8 mouse cellular contexts compared by ENCODE assay signal in genomic region chr6:118138731-118139709, GRCm38 (mm10). TPM values are rescaled to one million over a fixed set of nuclear protein-coding genes. Genes with fewer than 3 reads are reported as not detected.
DNase-seq lines count a peak whose midpoint lies in the region; ATAC-seq and TF ChIP-seq lines count a peak whose summit lies in the region.

TSS of gene Csgalnact2 (minus strand) at chr6:118139140.

- H3K27ac ChIP-seq in bone marrow macrophage, adult 2 months (ENCODE audit: insufficient read depth, low read depth, low read length): no peak within 1 kb of the TSS
- peak within 1 kb of the TSS; percentile 35 for H3K27ac ChIP-seq in embryonic fibroblast, embryonic 13.5 days (ENCODE audit: insufficient read depth, low read length)
- 0 out of 2 replicates have a peak within 1 kb of the TSS, but pooled peaks have one; percentile 57 for H3K27ac ChIP-seq in heart, embryonic 11.5 days (ENCODE audit: low read depth, low read length)
- H3K27ac ChIP-seq in kidney, embryonic 16.5 days (ENCODE audit: low read length): peak within 1 kb of the TSS; percentile 43; the same call in 1 of the 2 replicates
- H3K27ac ChIP-seq in liver, adult 2 months (replicated peaks; ENCODE audit: insufficient read depth, low read depth, low read length): peak within 1 kb of the TSS; percentile 42

- H3K4me1 ChIP-seq in bone marrow macrophage, adult 2 months (ENCODE audit: control insufficient read depth, insufficient read depth, low read length): peaks cover 50% of the 10 kb centered on the region
- H3K4me1 ChIP-seq in embryonic fibroblast, embryonic 13.5 days (ENCODE audit: control insufficient read depth, insufficient read depth, low read length): no peaks in the 10 kb centered on the region
- H3K4me1 ChIP-seq in heart, embryonic 11.5 days (ENCODE audit: control insufficient read depth, insufficient read depth, low read length): no peaks in the 10 kb centered on the region
- peaks cover 4% of the 10 kb centered on the region; the same call in 1 of the 2 replicates for H3K4me1 ChIP-seq in kidney, embryonic 16.5 days (ENCODE audit: insufficient read depth, low read length)
- peaks cover 1% of the 10 kb centered on the region; the same call in 1 of the 2 replicates for H3K4me1 ChIP-seq in liver, adult 2 months (ENCODE audit: control insufficient read depth, insufficient read depth, low read length)

- no peaks in the 10 kb centered on the region for H3K9me3 ChIP-seq in heart, embryonic 11.5 days (replicated peaks; ENCODE audit: control insufficient read depth, low read length)
- no peaks in the 10 kb centered on the region for H3K9me3 ChIP-seq in kidney, embryonic 16.5 days (ENCODE audit: low read length)

- peak within 1 kb of the TSS; percentile 72 for H3K4me3 ChIP-seq in bone marrow macrophage, adult 2 months (ENCODE audit: insufficient read depth, low read length)
- H3K4me3 ChIP-seq in embryonic fibroblast, embryonic 13.5 days (ENCODE audit: insufficient read depth, low read length): peak within 1 kb of the TSS; percentile 70
- H3K4me3 ChIP-seq in heart, embryonic 11.5 days (ENCODE audit: low read depth, low read length): peak within 1 kb of the TSS; percentile 69
- peak within 1 kb of the TSS; percentile 74 for H3K4me3 ChIP-seq in kidney, embryonic 16.5 days (ENCODE audit: low read length)
- peak within 1 kb of the TSS; percentile 83 for H3K4me3 ChIP-seq in liver, adult 2 months (ENCODE audit: insufficient read depth, low read depth, low read length)
- peak within 1 kb of the TSS; percentile 42 for H3K4me3 ChIP-seq in myocyte

- no peaks in the 10 kb centered on the region for H3K27me3 ChIP-seq in heart, embryonic 11.5 days (ENCODE audit: control insufficient read depth, insufficient read depth, low read length)
- H3K27me3 ChIP-seq in kidney, embryonic 16.5 days (ENCODE audit: insufficient read depth, low read length): no peaks in the 10 kb centered on the region
- no peaks in the 10 kb centered on the region for H3K27me3 ChIP-seq in liver, adult 2 months (ENCODE audit: control insufficient read depth, insufficient read depth, low read length)
- no peaks in the 10 kb centered on the region for H3K27me3 ChIP-seq in myocyte (ENCODE audit: control insufficient read depth, insufficient read depth, insufficient read length)
- H3K27me3 ChIP-seq in splenic B cell, adult 2 months (ENCODE audit: control insufficient read depth, insufficient read depth, low read length, poor library complexity, severe bottlenecking): no peaks in the 10 kb centered on the region

- TF ChIP-seq CTCF in bone marrow macrophage, adult 2 months (IDR thresholded peaks at IDR 0.05; ENCODE audit: low read depth, low read length): no peak
- no peak for TF ChIP-seq CTCF in embryonic fibroblast, embryonic 13.5 days (IDR thresholded peaks at IDR 0.05; ENCODE audit: borderline replicate concordance, insufficient read depth, low read length)
- TF ChIP-seq CTCF in liver, adult 2 months (IDR thresholded peaks at IDR 0.05; ENCODE audit: low read depth, low read length): 0 out of 2 replicates have a peak, but pooled peaks have one; percentile 10

- H3K36me3 ChIP-seq in heart, embryonic 11.5 days (ENCODE audit: control insufficient read depth, insufficient read depth, low read length): no peaks in the 10 kb centered on the region
- H3K36me3 ChIP-seq in kidney, embryonic 16.5 days (ENCODE audit: insufficient read depth, low read length): no peaks in the 10 kb centered on the region
- H3K36me3 ChIP-seq in liver, adult 2 months (ENCODE audit: control insufficient read depth, insufficient read depth, low read length): no peaks in the 10 kb centered on the region
- no peaks in the 10 kb centered on the region for H3K36me3 ChIP-seq in myocyte (ENCODE audit: control insufficient read depth, insufficient read depth)
- no peaks in the 10 kb centered on the region for H3K36me3 ChIP-seq in splenic B cell, adult 2 months (ENCODE audit: control insufficient read depth, insufficient read depth, low read length, poor library complexity, severe bottlenecking)

- peaks cover 3% of the 10 kb centered on the region; the same call in 1 of the 2 replicates for H3K79me2 ChIP-seq in liver, adult 2 months (ENCODE audit: control insufficient read depth, insufficient read depth, low read length)
- H3K79me2 ChIP-seq in myocyte (ENCODE audit: control insufficient read depth, insufficient read depth): peaks cover 37% of the 10 kb centered on the region

- H3K4me2 ChIP-seq in heart, embryonic 11.5 days: peak within 1 kb of the TSS; percentile 65
- peak within 1 kb of the TSS; percentile 77 for H3K4me2 ChIP-seq in kidney, embryonic 16.5 days (replicated peaks; ENCODE audit: low read depth, low read length)
- H3K4me2 ChIP-seq in myocyte (ENCODE audit: low read depth): peak within 1 kb of the TSS; percentile 92

- 6% methylated on average over 57 of the region's 66 CpGs for WGBS in heart, embryonic 11.5 days (ENCODE audit: insufficient replicate concordance)
- 5% methylated on average over 63 of the region's 66 CpGs for WGBS in kidney, embryonic 16.5 days
- WGBS in liver, adult 2 months: 8% methylated on average over 58 of the region's 66 CpGs

- peak; percentile 100 for ATAC-seq in heart, embryonic 11.5 days (replicated peaks; ENCODE audit: insufficient number of reproducible peaks, low FRiP score, low TSS enrichment)
- peak; percentile 99 for ATAC-seq in kidney, embryonic 16.5 days (ENCODE audit: low FRiP score, low TSS enrichment)

- peak within 1 kb of the TSS; percentile 74 for H3ac ChIP-seq in myocyte (ENCODE audit: control insufficient read depth, insufficient read length)

- DNase-seq in A20 (ENCODE audit: low read depth, low spot score): peak; percentile 93
- DNase-seq in liver, adult 2 months (ENCODE audit: extremely low read depth, low read depth, low spot score): peak; percentile 76
- peak; percentile 91 for DNase-seq in splenic B cell, adult 2 months (ENCODE audit: low read depth, low spot score)

- peak within 1 kb of the TSS; percentile 86 for H3K9ac ChIP-seq in heart, embryonic 11.5 days (ENCODE audit: low read depth, low read length)
- peak within 1 kb of the TSS; percentile 82 for H3K9ac ChIP-seq in kidney, embryonic 16.5 days (replicated peaks; ENCODE audit: low read length)
- peak within 1 kb of the TSS; percentile 91 for H3K9ac ChIP-seq in liver, adult 2 months (ENCODE audit: low read depth, low read length)

- TF ChIP-seq POLR2A in bone marrow macrophage, adult 2 months (IDR thresholded peaks at IDR 0.05; ENCODE audit: borderline replicate concordance, low read depth, low read length): no peak
- TF ChIP-seq POLR2A in embryonic fibroblast, embryonic 13.5 days (IDR thresholded peaks at IDR 0.05; ENCODE audit: low read depth, low read length): peak; percentile 70
- TF ChIP-seq POLR2A in liver, adult 2 months (IDR thresholded peaks at IDR 0.05; ENCODE audit: extremely low read depth, insufficient read depth, low read length): peak; percentile 58
- TF ChIP-seq POLR2A in myocyte (IDR thresholded peaks at IDR 0.05; ENCODE audit: insufficient read length, low read depth): peak; percentile 78

TF ChIP-seq in myocyte, 11 proteins besides CTCF, POLR2A, EP300 and RAD21:
- TF ChIP-seq MYOG (IDR thresholded peaks at IDR 0.05; ENCODE audit: control insufficient read depth in 1 of 3, insufficient read depth in 1 of 3, insufficient read length in 2 of 3, low read depth in 2 of 3) (no peak), MYOD1 (IDR thresholded peaks at IDR 0.05; ENCODE audit: control insufficient read depth in 1 of 3, insufficient read length in 2 of 3, low read depth in 2 of 3) (peak in 1 of 3 experiments; percentile 51), CEBPB (IDR thresholded peaks at IDR 0.05; ENCODE audit: insufficient read depth, poor library complexity, severe bottlenecking) (no peak), TCF12 (IDR thresholded peaks at IDR 0.05; ENCODE audit: insufficient read depth, poor library complexity, severe bottlenecking) (no peak), SRF (IDR thresholded peaks at IDR 0.05; ENCODE audit: control insufficient read depth, insufficient read length, low read depth) (no peak), REST (IDR thresholded peaks at IDR 0.05; ENCODE audit: insufficient read depth, insufficient read length) (no peak), POLR2AphosphoS2 (IDR thresholded peaks at IDR 0.05; ENCODE audit: insufficient read length, low read depth) (peak; percentile 70), MAX (IDR thresholded peaks at IDR 0.05; ENCODE audit: low read depth) (no peak), USF1 (IDR thresholded peaks at IDR 0.05; ENCODE audit: low read depth) (no peak), TCF3 (IDR thresholded peaks at IDR 0.05; ENCODE audit: insufficient read length, low read depth) (no peak), E2F4 (IDR thresholded peaks at IDR 0.05; ENCODE audit: insufficient read depth) (peak; percentile 24)

RNA-seq across cellular contexts. Expression of gene Csgalnact2, which starts in this region (rescaled TPM):
- 47.0 and 49.9 TPM in 2 replicates for polyA plus RNA-seq in bone marrow macrophage, adult 2 months (2012; ENCODE audit: insufficient read depth, insufficient read length, missing spikeins)
- 25.1 and 32.6 TPM in 2 replicates for polyA plus RNA-seq in embryonic fibroblast, embryonic 13.5 days (2011; ENCODE audit: insufficient read length, low read depth, missing spikeins)
- 10.2 and 12.8 TPM in 2 replicates for polyA plus RNA-seq in heart, embryonic 11.5 days (2014; fragmentation: Nextera tagmentation; extraction: Ambion mirVana)
- polyA plus RNA-seq in kidney, embryonic 16.5 days (2015; fragmentation: Nextera tagmentation; extraction: Ambion mirVana): 16.4 and 16.5 TPM in 2 replicates
- 8.1 and 8.7 TPM in 2 replicates for total RNA-seq in liver, adult 2 months (2014; rRNA removed)
- 1.1 and 1.2 TPM in 2 replicates for polyA plus RNA-seq in liver, adult 2 months (2012; rRNA removed)
- 5.8 TPM for polyA plus RNA-seq in myocyte (2012; fragmentation: generic; extraction: Trizol)
